Mouse (Mus musculus): ENCODE data around the gene Lsmem1. TPM values are rescaled to one million over a fixed set of nuclear protein-coding genes. Genes with fewer than 3 reads are reported as not detected.

Gene Lsmem1
- not detected for polyA plus RNA-seq (2017; shearing (Covaris generic))

GRCm38 (mm10) chr12:40199302-40199701 lies at the start of gene Lsmem1:
Gene Lsmem1 (minus strand): TSS chr12:40199490.

GRCm38 (mm10) chr12:40248454-40249180 lies 49.3 kb upstream of the Lsmem1 start, which contains the start of gene Ifrd1:
Gene Ifrd1 (minus strand): TSS chr12:40248504.

GRCm38 (mm10) chr12:40133573-40134271 lies 65.6 kb downstream of the Lsmem1 start, which contains the start of gene Scin:
Gene Scin (minus strand): TSS chr12:40134228.

Other genes starting within 250 kb of the Lsmem1 start
- 58.3 TPM for gene Arl4a, start 161.5 kb downstream of the Lsmem1 start, polyA plus RNA-seq (2017; shearing (Covaris generic))
- not detected for gene Scin, start 65.3 kb downstream of the Lsmem1 start, polyA plus RNA-seq (2017; shearing (Covaris generic))
- 828 TPM for gene Ifrd1, start 49.0 kb upstream of the Lsmem1 start, polyA plus RNA-seq (2017; shearing (Covaris generic))
- gene Zfp277, start 246.4 kb upstream of the Lsmem1 start, polyA plus RNA-seq (2017; shearing (Covaris generic)), result 33.1 TPM
- 5.1 TPM for gene Dock4, start 246.5 kb upstream of the Lsmem1 start, polyA plus RNA-seq (2017; shearing (Covaris generic))